8 mouse cellular contexts compared by ENCODE assay signal in genomic region chr6:124863125-124863657, GRCm38 (mm10). TPM values are rescaled to one million over a fixed set of nuclear protein-coding genes. Genes with fewer than 3 reads are reported as not detected.
DNase-seq lines count a peak whose midpoint lies in the region; ATAC-seq and TF ChIP-seq lines count a peak whose summit lies in the region.
"Had no signal": no experiment of that assay in that cellular context is flagged by ENCODE, and none has a peak within 500 bp of the region (broad histone marks: within the 10 kb centered on the region; RNA-seq: fewer than 3 reads in every experiment).

No protein-coding gene starts in this region.

- H3K4me2 ChIP-seq in lung, postnatal 0 days (replicated peaks; ENCODE audit: low read depth, low read length) = peak overlapping the region; percentile 91
- H3K4me2 ChIP-seq in hindbrain, postnatal 0 days (ENCODE audit: low read depth, low read length) = peak overlapping the region; percentile 81
- H3K4me2 ChIP-seq in neural tube, embryonic 13.5 days = peak overlapping the region; percentile 69

- H3K27me3 ChIP-seq in lung, postnatal 0 days (replicated peaks; ENCODE audit: insufficient read depth, low read length) = peaks cover 20% of the 10 kb centered on the region
- peaks cover 97% of the 10 kb centered on the region for H3K27me3 ChIP-seq in embryonic facial prominence, embryonic 10.5 days (replicated peaks; ENCODE audit: low read depth, poor library complexity, severe bottlenecking)
- no peaks in the 10 kb centered on the region for H3K27me3 ChIP-seq in hindbrain, postnatal 0 days (ENCODE audit: insufficient read depth, low read length)
- peaks cover 8% of the 10 kb centered on the region; the same call in 1 of the 2 replicates for H3K27me3 ChIP-seq in neural tube, embryonic 13.5 days

- TF ChIP-seq CTCF in lung, postnatal 0 days (IDR thresholded peaks at IDR 0.05) = no peak
- no peak; the same call in 1 of the 2 replicates for TF ChIP-seq CTCF in hindbrain, postnatal 0 days (IDR thresholded peaks at IDR 0.05; ENCODE audit: low read depth)

- intact Hi-C loops in gastrocnemius, postnatal 14 days (cut with DNase I; ENCODE audit: low total_unique reads) = loop anchor here (5.0 kb wide), 1 partner anchor 39 kb away; no protein-coding TSS in a partner anchor

- no peak for DNase-seq in lung, postnatal 0 days (ENCODE audit: low spot score)
- no peak for DNase-seq in lung, postnatal 10 days
- no peak for DNase-seq in embryonic facial prominence, embryonic 10.5 days (ENCODE audit: low spot score)
- DNase-seq in hindbrain, postnatal 0 days (ENCODE audit: low spot score) = peak; percentile 46
- DNase-seq in layer of hippocampus, adult 8-10 months (ENCODE audit: low spot score in 2 of 2) = no peak
- DNase-seq in gastrocnemius, postnatal 14 days = no peak

- no peaks in the 10 kb centered on the region for H3K36me3 ChIP-seq in lung, postnatal 0 days (ENCODE audit: insufficient read depth, low read length)
- H3K36me3 ChIP-seq in embryonic facial prominence, embryonic 10.5 days (replicated peaks) = no peaks in the 10 kb centered on the region
- no peaks in the 10 kb centered on the region for H3K36me3 ChIP-seq in hindbrain, postnatal 0 days (ENCODE audit: insufficient read depth, low read length)
- peaks cover 16% of the 10 kb centered on the region for H3K36me3 ChIP-seq in neural tube, embryonic 13.5 days

- peak overlapping the region; percentile 48 for H3K4me3 ChIP-seq in lung, postnatal 0 days (ENCODE audit: low read depth, low read length)
- peak overlapping the region; percentile 73 for H3K4me3 ChIP-seq in embryonic facial prominence, embryonic 10.5 days
- H3K4me3 ChIP-seq in hindbrain, postnatal 0 days (ENCODE audit: low read length) = peak overlapping the region; percentile 69
- H3K4me3 ChIP-seq in neural tube, embryonic 13.5 days = peak overlapping the region; percentile 65
- H3K4me3 ChIP-seq: erythroblast, embryonic 14.5 days had no signal

- H3K9ac ChIP-seq in lung, postnatal 0 days (replicated peaks; ENCODE audit: low read depth) = no peak overlapping the region
- H3K9ac ChIP-seq in hindbrain, postnatal 0 days (replicated peaks; ENCODE audit: low read length) = peak overlapping the region; percentile 91
- H3K9ac ChIP-seq in neural tube, embryonic 13.5 days = peak overlapping the region; percentile 93

- H3K27ac ChIP-seq in lung, postnatal 0 days (ENCODE audit: low read length) = no peak overlapping the region
- peak overlapping the region; percentile 88 for H3K27ac ChIP-seq in embryonic facial prominence, embryonic 10.5 days (replicated peaks)
- H3K27ac ChIP-seq in hindbrain, postnatal 0 days = peak overlapping the region; percentile 97
- peak overlapping the region; percentile 97 for H3K27ac ChIP-seq in neural tube, embryonic 13.5 days (replicated peaks)

- ATAC-seq in lung, postnatal 0 days = no peak
- ATAC-seq in hindbrain, postnatal 0 days = peak; percentile 25; the same call in 1 of the 2 replicates
- peak; percentile 37 for ATAC-seq in neural tube, embryonic 13.5 days (ENCODE audit: low read depth)

- 0% methylated on average over 8 of the region's 16 CpGs for WGBS in lung, postnatal 0 days
- WGBS in embryonic facial prominence, embryonic 10.5 days = under 1% methylated on average over 16 of the region's 16 CpGs
- 0% methylated on average over 6 of the region's 16 CpGs for WGBS in hindbrain, postnatal 0 days
- WGBS in neural tube, embryonic 13.5 days = under 1% methylated on average over 16 of the region's 16 CpGs

- no peak for TF ChIP-seq EP300 in lung, postnatal 0 days (IDR thresholded peaks at IDR 0.05)

- H3K9me3 ChIP-seq in lung, postnatal 0 days (ENCODE audit: low read length) = no peaks in the 10 kb centered on the region
- H3K9me3 ChIP-seq in embryonic facial prominence, embryonic 10.5 days = no peaks in the 10 kb centered on the region
- H3K9me3 ChIP-seq in hindbrain, postnatal 0 days (ENCODE audit: low read length) = no peaks in the 10 kb centered on the region
- no peaks in the 10 kb centered on the region for H3K9me3 ChIP-seq in neural tube, embryonic 13.5 days

- H3K4me1 ChIP-seq in lung, postnatal 0 days (ENCODE audit: insufficient read depth, low read depth, low read length) = 0 out of 2 replicates have a peak, but pooled peaks cover 3% of the 10 kb centered on the region
- peaks cover 79% of the 10 kb centered on the region for H3K4me1 ChIP-seq in embryonic facial prominence, embryonic 10.5 days
- H3K4me1 ChIP-seq in hindbrain, postnatal 0 days (ENCODE audit: insufficient read depth, low read length) = peaks cover 44% of the 10 kb centered on the region
- peaks cover 74% of the 10 kb centered on the region for H3K4me1 ChIP-seq in neural tube, embryonic 13.5 days (replicated peaks)

RNA-seq across cellular contexts. Expression of gene Gpr162, which starts 0.6 kb away (rescaled TPM):
- polyA plus RNA-seq in lung, postnatal 0 days (2015; fragmentation: Nextera tagmentation; extraction: Ambion mirVana) = 0.20 and 0.26 TPM in 2 replicates
- polyA plus RNA-seq in embryonic facial prominence, embryonic 10.5 days (2016; fragmentation: Nextera tagmentation; extraction: Ambion mirVana) = 1.3 and 1.4 TPM in 2 replicates
- 193 and 194 TPM in 2 replicates for total RNA-seq in hindbrain, postnatal 0 days (2014; rRNA removed)
- 30.1 and 31.9 TPM in 2 replicates for polyA plus RNA-seq in hindbrain, postnatal 0 days (2015; fragmentation: Nextera tagmentation; extraction: Ambion mirVana)
- 21.2 and 22.4 TPM in 2 replicates for polyA plus RNA-seq in neural tube, embryonic 13.5 days (2015; fragmentation: Nextera tagmentation; extraction: Ambion mirVana)
- 100 to 1,000 TPM; 171 to 204 (median 183) TPM for total RNA-seq in layer of hippocampus, adult 8-10 months (2022)
- under 1 TPM; 0.33 to 0.45 TPM for total RNA-seq in gastrocnemius, postnatal 14 days (2021)

RNA-seq across cellular contexts. Expression of gene P3h3, which starts 5.6 kb away (rescaled TPM):
- 8.4 and 9.3 TPM in 2 replicates for polyA plus RNA-seq in lung, postnatal 0 days (2015; fragmentation: Nextera tagmentation; extraction: Ambion mirVana)
- 12.2 and 17.0 TPM in 2 replicates for polyA plus RNA-seq in embryonic facial prominence, embryonic 10.5 days (2016; fragmentation: Nextera tagmentation; extraction: Ambion mirVana)
- total RNA-seq in hindbrain, postnatal 0 days (2014; rRNA removed) = 71.3 and 79.5 TPM in 2 replicates
- polyA plus RNA-seq in hindbrain, postnatal 0 days (2015; fragmentation: Nextera tagmentation; extraction: Ambion mirVana) = 11.3 and 12.0 TPM in 2 replicates
- polyA plus RNA-seq in neural tube, embryonic 13.5 days (2015; fragmentation: Nextera tagmentation; extraction: Ambion mirVana) = 20.5 and 20.6 TPM in 2 replicates
- 10 to 100 TPM; 32.2 to 51.8 (median 36.4) TPM for total RNA-seq in layer of hippocampus, adult 8-10 months (2022)
- total RNA-seq in gastrocnemius, postnatal 14 days (2021) = 10 to 100 TPM; 19.7 to 24.2 TPM
- polyA plus RNA-seq: erythroblast, embryonic 14.5 days had no signal

RNA-seq across cellular contexts. Expression of gene Gnb3, which starts 23.1 kb away (rescaled TPM):
- polyA plus RNA-seq in lung, postnatal 0 days (2015; fragmentation: Nextera tagmentation; extraction: Ambion mirVana) = 0.24 and 0.26 TPM in 2 replicates
- 0.60 and 0.97 TPM in 2 replicates for polyA plus RNA-seq in embryonic facial prominence, embryonic 10.5 days (2016; fragmentation: Nextera tagmentation; extraction: Ambion mirVana)
- 0.68 and 0.72 TPM in 2 replicates for total RNA-seq in hindbrain, postnatal 0 days (2014; rRNA removed)
- 1.6 and 2.2 TPM in 2 replicates for polyA plus RNA-seq in hindbrain, postnatal 0 days (2015; fragmentation: Nextera tagmentation; extraction: Ambion mirVana)
- polyA plus RNA-seq in neural tube, embryonic 13.5 days (2015; fragmentation: Nextera tagmentation; extraction: Ambion mirVana) = 0.44 and 0.93 TPM in 2 replicates
- under 1 TPM in 2 of 4 experiments, not detected in 2; 0.36 to 0.96 TPM for total RNA-seq in layer of hippocampus, adult 8-10 months (2022)
- 1 to 10 TPM; 6.6 to 7.0 TPM for total RNA-seq in gastrocnemius, postnatal 14 days (2021)
- polyA plus RNA-seq: erythroblast, embryonic 14.5 days had no signal

RNA-seq across cellular contexts. Expression of gene Cd4, which starts 24.8 kb away (rescaled TPM):
- polyA plus RNA-seq in lung, postnatal 0 days (2015; fragmentation: Nextera tagmentation; extraction: Ambion mirVana) = 0.07 and 0.10 TPM in 2 replicates
- not detected in 2 replicates for polyA plus RNA-seq in embryonic facial prominence, embryonic 10.5 days (2016; fragmentation: Nextera tagmentation; extraction: Ambion mirVana)
- 0.05 TPM in 1 of 2 replicates, not detected in the other for total RNA-seq in hindbrain, postnatal 0 days (2014; rRNA removed)
- 0.13 and 0.18 TPM in 2 replicates for polyA plus RNA-seq in hindbrain, postnatal 0 days (2015; fragmentation: Nextera tagmentation; extraction: Ambion mirVana)
- polyA plus RNA-seq in neural tube, embryonic 13.5 days (2015; fragmentation: Nextera tagmentation; extraction: Ambion mirVana) = 0.21 TPM in 1 of 2 replicates, not detected in the other
- under 1 TPM in 2 of 4 experiments, not detected in 2; 0.12 to 0.38 TPM for total RNA-seq in layer of hippocampus, adult 8-10 months (2022)
- under 1 TPM; 0.27 to 0.51 TPM for total RNA-seq in gastrocnemius, postnatal 14 days (2021)
- polyA plus RNA-seq: erythroblast, embryonic 14.5 days had no signal

RNA-seq across cellular contexts. Expression of gene Cdca3, which starts 33.8 kb away (rescaled TPM):
- 8.2 and 11.8 TPM in 2 replicates for polyA plus RNA-seq in lung, postnatal 0 days (2015; fragmentation: Nextera tagmentation; extraction: Ambion mirVana)
- polyA plus RNA-seq in embryonic facial prominence, embryonic 10.5 days (2016; fragmentation: Nextera tagmentation; extraction: Ambion mirVana) = 225 and 238 TPM in 2 replicates
- total RNA-seq in hindbrain, postnatal 0 days (2014; rRNA removed) = 34.7 and 39.9 TPM in 2 replicates
- 40.9 and 47.3 TPM in 2 replicates for polyA plus RNA-seq in hindbrain, postnatal 0 days (2015; fragmentation: Nextera tagmentation; extraction: Ambion mirVana)
- polyA plus RNA-seq in neural tube, embryonic 13.5 days (2015; fragmentation: Nextera tagmentation; extraction: Ambion mirVana) = 26.6 and 33.2 TPM in 2 replicates
- 1 to 10 TPM in 2 of 4 experiments, under 1 TPM in 2; 0.61 to 1.0 (median 0.95) TPM for total RNA-seq in layer of hippocampus, adult 8-10 months (2022)
- 1 to 10 TPM; 4.6 to 5.0 TPM for total RNA-seq in gastrocnemius, postnatal 14 days (2021)
